Mouse (Mus musculus) left cerebral cortex, postnatal 4 days (tissue): ENCODE data around the gene Irf2bpl. TPM values are rescaled to one million over a fixed set of nuclear protein-coding genes. Genes with fewer than 3 reads are reported as not detected.

Source experiments
- DNase-seq: peaks from one replicate; pipeline ENCODE4 v3.0.0-alpha.2; 2022
- intact Hi-C: fragments of 180-260 bp; cut with DNase I; formaldehyde crosslinking; loops from one replicate; pipeline ENCODE4 v1.15.1; 2025
- total RNA-seq, 2 experiments: library from RNA; stranded (reverse); gene quantifications; 2 replicates each; pipeline ENCODE4 v1.2.3; 2021

The Irf2bpl gene
- total RNA-seq, 2 experiments from 2014 or later, result 124 to 127 TPM

- intact Hi-C loops, result no loop called here
- no peak for DNase-seq
These were observed 17.1 kb downstream of the Irf2bpl start for GRCm38 (mm10) chr12:86867271-86868223.

GRCm38 (mm10) chr12:86864316-86865020 lies 20.1 kb downstream of the Irf2bpl start:
- no peak for DNase-seq
- intact Hi-C loops, result no loop called here

GRCm38 (mm10) chr12:86859924-86860790 lies 24.4 kb downstream of the Irf2bpl start:
- intact Hi-C loops, result no loop called here
- DNase-seq, result no peak

GRCm38 (mm10) chr12:86858983-86859872 lies 25.4 kb downstream of the Irf2bpl start:
- intact Hi-C loops, result no loop called here
- DNase-seq, result no peak

GRCm38 (mm10) chr12:86858498-86858897 lies 26.1 kb downstream of the Irf2bpl start:
- intact Hi-C loops, result no loop called here
- no peak for DNase-seq

GRCm38 (mm10) chr12:86857290-86857689 lies 27.3 kb downstream of the Irf2bpl start:
- no peak for DNase-seq
- intact Hi-C loops, result no loop called here

GRCm38 (mm10) chr12:86855670-86856069 lies 28.9 kb downstream of the Irf2bpl start:
- DNase-seq, result peak; percentile 59

GRCm38 (mm10) chr12:86853516-86853915 lies 31.1 kb downstream of the Irf2bpl start:
- DNase-seq, result no peak
- intact Hi-C loops, result no loop called here

More at GRCm38 (mm10) chr12:86855670-86856069, 28.9 kb downstream of the Irf2bpl start:
- intact Hi-C loops, result no loop called here

- no peak for DNase-seq
- intact Hi-C loops, result no loop called here
These were observed 33.3 kb downstream of the Irf2bpl start for GRCm38 (mm10) chr12:86851313-86851712.

- intact Hi-C loops, result no loop called here
- DNase-seq, result no peak
These were observed 33.9 kb downstream of the Irf2bpl start for GRCm38 (mm10) chr12:86850746-86851145.

- DNase-seq, result peak; percentile 88
- intact Hi-C loops, result no loop called here
These were observed 34.5 kb downstream of the Irf2bpl start for GRCm38 (mm10) chr12:86849945-86850626.

GRCm38 (mm10) chr12:86842866-86843459 lies 41.6 kb downstream of the Irf2bpl start:
- intact Hi-C loops, result no loop called here
- no peak for DNase-seq

- intact Hi-C loops, result no loop called here
- DNase-seq, result no peak
These were observed 44.1 kb downstream of the Irf2bpl start for GRCm38 (mm10) chr12:86840526-86840925.

GRCm38 (mm10) chr12:86838181-86838580 lies 46.4 kb downstream of the Irf2bpl start:
- intact Hi-C loops, result no loop called here
- no peak for DNase-seq

GRCm38 (mm10) chr12:86836431-86837047 lies 48.1 kb downstream of the Irf2bpl start:
- intact Hi-C loops, result no loop called here
- peak; percentile 42 for DNase-seq

GRCm38 (mm10) chr12:86835899-86836298 lies 48.7 kb downstream of the Irf2bpl start:
- intact Hi-C loops, result no loop called here
- no peak for DNase-seq

GRCm38 (mm10) chr12:86834416-86834772 lies 50.2 kb downstream of the Irf2bpl start:
- intact Hi-C loops, result no loop called here
- DNase-seq, result no peak

- peak; percentile 26 for DNase-seq
- intact Hi-C loops, result no loop called here
These were observed 50.7 kb downstream of the Irf2bpl start for GRCm38 (mm10) chr12:86833711-86834415.
